Mouse (Mus musculus) adrenal gland, postnatal 14 days (tissue): ENCODE measurements around the gene Pabpn1l. TPM values are rescaled to one million over a fixed set of nuclear protein-coding genes. Genes with fewer than 3 reads are reported as not detected.
"Not testable (repeated sequence)": the region's sequence is repeated elsewhere in the genome, so short reads cannot be mapped to it uniquely, and the experiment has no call there.

Source experiments
- DNase-seq: peaks from one replicate; pipeline ENCODE4 v3.0.0; 2021; ENCODE audit warnings: mixed read lengths
- microRNA-seq, 2 experiments: library from miRNA; unstranded; fragments of <30 nt; microRNA quantifications; one replicate each; pipeline ENCODE4 v1.2.0; 2021
- total RNA-seq: library from RNA; stranded (reverse); gene quantifications from 2 replicates; pipeline ENCODE4 v1.2.3, GENCODE M21; 2021

Gene Pabpn1l
- total RNA-seq, 1 experiment from 2014 or later, result not detected

DNA sequence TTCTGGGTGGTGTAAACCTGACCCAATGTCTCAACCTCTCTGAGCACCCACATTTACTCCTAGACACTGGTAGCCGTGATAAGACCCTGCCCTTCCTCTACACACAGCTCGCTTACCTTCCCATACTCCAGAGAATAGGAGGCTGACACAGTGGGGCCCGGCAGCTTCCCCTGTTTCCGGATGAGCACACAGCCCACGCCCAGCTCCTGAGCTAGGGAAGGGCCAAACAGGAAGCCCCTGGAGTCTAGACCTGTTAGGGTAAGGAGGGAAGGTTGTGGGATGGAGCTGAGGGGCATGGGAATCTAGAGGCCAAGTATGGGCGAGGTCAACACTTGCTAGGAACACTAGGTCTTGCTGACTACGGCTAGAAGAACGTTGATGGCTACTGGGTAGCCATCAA is 47.3 kb downstream of the Pabpn1l start:
- DNase-seq, result no peak

DNA sequence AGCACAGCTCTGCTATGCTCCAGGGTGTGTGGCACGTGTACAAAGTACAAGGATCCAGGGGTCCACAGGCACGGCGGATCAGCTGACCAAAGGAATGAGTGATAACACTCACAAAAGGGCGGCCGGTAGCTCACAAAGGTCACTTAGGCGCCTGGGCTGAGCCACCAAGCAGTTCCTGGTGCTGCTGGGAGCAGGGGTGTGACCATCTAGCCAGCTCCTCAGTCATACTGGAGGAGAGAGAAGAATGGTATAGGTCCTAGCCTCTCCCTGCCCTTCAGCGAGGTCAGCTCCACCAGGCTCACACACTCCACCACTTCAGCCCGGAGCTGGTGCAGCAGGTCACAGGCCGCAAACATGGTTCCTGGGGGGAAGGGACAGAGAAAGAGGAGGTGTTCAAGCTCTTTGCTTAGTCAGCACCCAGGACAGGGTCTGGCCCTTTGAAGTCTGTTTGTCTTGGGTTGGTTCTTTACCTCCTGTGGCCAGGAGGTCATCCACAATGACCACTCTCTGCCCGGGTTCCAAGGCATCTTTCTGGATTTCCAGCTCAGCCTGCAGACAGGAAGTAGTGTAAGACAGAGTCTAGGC is 47.8 kb downstream of the Pabpn1l start:
- DNase-seq, result no peak

DNA sequence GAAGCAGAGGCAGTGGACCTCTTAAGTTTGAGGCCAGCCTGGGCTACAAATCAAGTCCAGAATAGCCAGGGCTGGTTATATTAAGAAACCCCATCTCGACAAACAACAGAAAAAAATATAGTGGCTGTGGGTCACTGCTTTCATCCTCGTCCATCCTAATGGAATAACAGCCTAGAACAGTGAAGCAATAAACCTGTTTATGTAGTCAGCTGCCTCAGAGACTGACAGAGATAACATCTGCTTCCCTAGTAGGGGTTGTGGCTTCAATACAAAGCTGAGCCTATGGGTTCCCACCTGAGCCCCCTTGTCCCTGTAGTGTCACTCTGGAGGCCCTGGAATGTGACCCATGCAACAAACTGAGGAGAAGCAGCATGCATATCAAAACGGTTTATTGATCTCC is 48.3 kb downstream of the Pabpn1l start:
- no peak for DNase-seq

DNA sequence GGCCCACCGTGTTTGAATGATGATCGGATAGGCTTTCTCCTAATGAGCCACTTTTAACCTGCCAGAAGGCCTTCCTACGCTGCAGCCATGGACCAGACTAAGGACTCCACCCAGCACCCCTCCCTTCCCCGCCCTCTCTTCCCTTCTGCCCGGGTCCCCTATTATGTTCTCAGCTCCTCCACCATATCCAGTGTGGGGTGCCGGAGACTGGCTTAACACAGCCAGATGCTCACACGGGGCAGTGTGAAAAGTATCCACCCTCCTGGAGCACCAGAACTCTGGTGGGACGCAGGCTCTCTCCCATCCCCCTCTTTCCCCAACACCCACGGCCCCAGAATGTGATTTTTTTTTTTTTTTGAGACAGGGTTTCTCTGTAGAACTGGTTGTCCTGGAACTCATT is 49.0 kb downstream of the Pabpn1l start:
- no peak for DNase-seq

DNA sequence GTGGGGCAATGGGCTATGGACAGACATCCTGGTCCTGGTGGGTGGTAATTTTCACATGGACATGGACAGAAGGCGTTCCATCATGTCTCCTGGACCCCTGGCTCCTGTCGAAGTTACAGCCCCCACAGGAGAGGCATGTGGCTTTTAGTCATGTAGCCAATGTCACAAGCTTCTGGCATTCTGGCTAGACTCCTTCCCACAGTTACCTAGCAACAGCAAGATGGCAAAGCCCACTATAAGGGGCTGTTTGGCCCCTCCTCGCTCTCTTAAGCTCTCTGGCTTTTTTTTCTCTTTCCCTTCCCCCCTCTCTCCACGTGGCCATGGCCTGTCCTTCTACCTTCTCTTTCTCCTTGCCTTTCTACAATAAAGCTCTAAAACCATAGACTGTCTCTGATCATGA is 49.4 kb downstream of the Pabpn1l start:
- not testable (repeated sequence) for DNase-seq

DNA sequence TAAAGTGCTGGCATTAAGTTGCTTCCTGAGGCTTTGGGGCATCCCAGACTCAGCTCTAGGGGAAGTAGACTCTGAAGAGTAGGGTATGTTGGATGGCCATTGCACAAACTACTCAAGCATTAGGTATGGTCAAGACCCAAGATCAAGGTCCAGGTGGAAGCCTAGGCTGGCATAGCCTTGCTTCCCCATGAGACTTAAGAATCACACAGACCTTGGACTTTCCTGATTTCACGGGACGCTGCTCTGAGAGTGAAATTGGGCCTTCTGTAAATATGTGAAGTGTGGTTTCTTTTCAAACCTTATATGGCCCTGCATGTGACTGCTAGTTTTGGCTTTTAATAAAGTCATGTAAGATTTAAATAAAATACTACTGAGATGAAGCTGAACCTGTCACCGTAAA is 49.8 kb downstream of the Pabpn1l start:
- DNase-seq, result no peak

DNA sequence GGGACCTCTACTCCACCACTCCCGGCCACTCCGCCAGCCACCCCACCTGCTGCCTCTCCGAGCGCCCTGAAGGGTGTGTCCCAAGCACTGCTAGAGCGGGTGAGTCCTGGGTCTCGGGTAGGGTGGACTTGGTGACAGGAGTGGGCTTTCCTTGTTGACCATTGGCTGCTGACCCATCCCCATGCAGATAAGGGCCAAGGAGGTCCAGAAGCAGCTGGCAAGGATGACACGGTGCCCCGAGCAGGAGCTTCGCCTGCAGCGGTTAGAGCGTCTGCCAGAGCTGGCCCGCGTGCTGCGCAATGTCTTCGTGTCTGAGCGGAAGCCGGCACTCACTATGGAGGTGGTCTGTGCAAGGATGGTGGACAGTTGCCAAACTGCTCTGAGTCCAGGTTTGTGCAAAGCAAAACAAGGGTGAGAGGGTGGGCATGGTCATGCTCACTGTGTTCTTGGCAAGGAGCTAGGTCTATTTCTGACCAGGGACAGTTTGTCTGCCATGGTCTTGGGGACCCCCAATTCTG is 50.7 kb downstream of the Pabpn1l start:
- DNase-seq, result no peak

DNA sequence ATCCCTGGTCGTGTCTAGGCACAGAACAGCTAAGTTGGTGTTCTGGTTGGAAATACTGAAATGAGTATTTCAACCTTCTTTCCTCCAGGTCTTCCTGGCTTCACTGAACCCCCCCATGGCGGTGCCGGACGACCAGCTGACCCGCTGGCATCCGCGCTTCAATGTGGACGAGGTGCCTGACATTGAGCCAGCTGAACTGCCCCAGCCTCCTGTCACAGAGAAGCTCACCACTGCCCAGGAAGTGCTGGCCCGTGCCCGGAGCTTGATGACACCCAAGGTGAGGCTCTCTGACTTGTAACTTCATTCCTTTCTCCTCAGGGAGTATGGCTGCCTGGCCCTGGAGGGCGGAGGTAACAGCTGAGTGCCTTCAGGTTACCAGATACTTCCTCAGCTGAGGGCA is 51.4 kb downstream of the Pabpn1l start:
- no peak for DNase-seq

DNA sequence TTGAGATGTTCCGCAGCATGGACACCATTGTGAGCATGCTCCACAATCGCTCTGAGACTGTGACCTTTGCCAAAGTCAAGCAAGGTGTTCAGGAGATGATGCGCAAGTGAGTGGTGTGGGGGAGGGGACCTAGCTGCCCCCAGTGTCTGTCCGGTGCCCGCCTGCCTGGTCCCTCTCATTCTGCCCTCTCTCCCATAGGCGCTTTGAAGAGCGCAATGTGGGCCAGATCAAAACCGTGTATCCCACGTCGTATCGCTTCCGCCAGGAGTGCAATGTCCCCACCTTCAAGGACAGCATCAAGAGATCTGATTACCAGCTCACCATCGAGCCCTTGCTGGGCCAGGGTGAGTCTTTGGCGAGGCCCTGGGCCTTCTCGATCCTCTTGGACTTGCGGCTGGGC is 52.5 kb downstream of the Pabpn1l start:
- no peak for DNase-seq

Small RNA genes within 50 kb of the gene (microRNA-seq; reads per million reads assigned to microRNA genes)
- 0 reads per million in 2 experiments for gene Mir6396

Other genes starting within 250 kb of the Pabpn1l start
- gene Zc3h18, start 246.1 kb downstream of the Pabpn1l start, total RNA-seq, result 39.5 and 40.6 TPM in 2 replicates
- not detected in 2 replicates for gene Il17c, start 200.7 kb downstream of the Pabpn1l start, total RNA-seq
- 25.5 and 47.7 TPM in 2 replicates for gene Cyba, start 189.8 kb downstream of the Pabpn1l start, total RNA-seq
- 10.6 and 13.3 TPM in 2 replicates for gene Mvd, start 179.3 kb downstream of the Pabpn1l start, total RNA-seq
- 0.45 TPM in 1 of 2 replicates, not detected in the other for gene Snai3, start 162.0 kb downstream of the Pabpn1l start, total RNA-seq
- 37.9 and 38.5 TPM in 2 replicates for gene Rnf166, start 146.7 kb downstream of the Pabpn1l start, total RNA-seq
- gene Ctu2, start 146.6 kb downstream of the Pabpn1l start, total RNA-seq, result 21.3 and 23.0 TPM in 2 replicates
- gene Piezo1, start 71.4 kb downstream of the Pabpn1l start, total RNA-seq, result 23.2 and 29.9 TPM in 2 replicates
- gene Cdt1, start 54.7 kb downstream of the Pabpn1l start, total RNA-seq, result 15.5 and 15.8 TPM in 2 replicates
- 71.3 and 74.9 TPM in 2 replicates for gene Aprt, start 45.8 kb downstream of the Pabpn1l start, total RNA-seq
- 5.4 and 7.5 TPM in 2 replicates for gene Galns, start 11.3 kb downstream of the Pabpn1l start, total RNA-seq
- gene Trappc2l, start 11.1 kb downstream of the Pabpn1l start, total RNA-seq, result 47.6 and 52.6 TPM in 2 replicates
- 13.6 and 14.9 TPM in 2 replicates for gene Cbfa2t3, start 76.4 kb upstream of the Pabpn1l start, total RNA-seq
- gene Acsf3, start 152.7 kb upstream of the Pabpn1l start, total RNA-seq, result 48.0 and 50.6 TPM in 2 replicates
- 0.19 and 0.41 TPM in 2 replicates for gene Cdh15, start 225.2 kb upstream of the Pabpn1l start, total RNA-seq